7 mouse cellular contexts compared by ENCODE assay signal in the genomic region with DNA sequence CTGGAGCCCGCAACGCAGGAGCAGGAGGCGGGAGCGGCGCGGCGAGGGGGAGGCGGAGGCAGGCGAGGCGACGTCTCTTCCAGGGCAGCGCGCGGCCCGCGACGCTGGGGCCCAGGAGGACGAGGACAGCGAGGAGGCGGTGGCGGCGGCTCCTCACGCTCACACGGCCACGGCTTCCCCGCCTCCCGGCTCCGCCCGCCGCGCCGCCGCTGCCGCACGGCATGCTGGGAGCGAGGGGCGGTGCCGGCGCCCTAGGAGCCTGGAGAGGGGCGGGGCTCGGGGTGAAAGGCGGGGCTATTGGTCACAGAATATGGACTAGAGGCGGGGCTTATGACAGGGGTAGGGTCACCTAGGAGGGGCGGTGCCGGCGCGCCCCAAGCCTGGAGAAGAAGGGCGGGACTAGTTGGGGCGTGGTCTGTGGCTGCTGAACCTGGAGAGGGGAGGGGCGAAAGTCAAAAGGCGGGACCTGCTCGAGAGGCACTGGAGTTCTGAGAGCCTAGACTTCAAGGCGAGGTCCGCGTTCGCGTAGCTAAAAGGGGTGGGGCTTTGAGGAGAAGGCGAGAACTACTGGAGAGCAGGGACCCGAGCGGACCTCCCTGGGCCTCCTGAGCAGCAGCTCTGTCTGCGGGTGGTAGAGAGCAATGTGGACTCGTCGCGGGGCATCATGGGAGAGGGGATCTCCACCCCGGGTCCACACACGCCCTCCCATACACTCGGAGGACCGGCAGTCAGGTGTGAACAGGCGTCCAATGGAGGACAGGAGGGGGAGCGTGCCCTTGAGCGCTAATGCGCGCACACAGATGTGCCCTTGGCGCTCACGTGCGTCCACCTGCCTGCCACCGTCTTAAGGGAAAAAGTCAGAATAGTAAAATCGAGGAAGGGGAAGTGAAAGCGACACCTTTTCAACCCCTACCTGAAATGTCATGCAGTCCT. TPM values are rescaled to one million over a fixed set of nuclear protein-coding genes. Genes with fewer than 3 reads are reported as not detected.
DNase-seq lines count a peak whose midpoint lies in the region; ATAC-seq and TF ChIP-seq lines count a peak whose summit lies in the region.

A gene (minus strand): TSS at position 218 of the 933 bp plus-strand sequence.

- H3K9ac ChIP-seq in intestine, postnatal 0 days (ENCODE audit: low read depth, low read length): peak within 1 kb of the TSS; percentile 89
- H3K9ac ChIP-seq in midbrain, embryonic 12.5 days (replicated peaks): peak within 1 kb of the TSS; percentile 99

- H3K36me3 ChIP-seq in embryonic facial prominence, embryonic 10.5 days (replicated peaks): no peaks in the 10 kb centered on the region
- no peaks in the 10 kb centered on the region for H3K36me3 ChIP-seq in intestine, postnatal 0 days (ENCODE audit: control insufficient read depth, insufficient read depth)
- no peaks in the 10 kb centered on the region for H3K36me3 ChIP-seq in midbrain, embryonic 12.5 days
- no peaks in the 10 kb centered on the region for H3K36me3 ChIP-seq in small intestine, adult 2 months (ENCODE audit: control insufficient read depth, insufficient read depth, low read length)

- intact Hi-C loops in left cerebral cortex, postnatal 4 days (cut with DNase I): no loop called here

- peak; percentile 88 for TF ChIP-seq POLR2A in small intestine, adult 2 months (IDR thresholded peaks at IDR 0.05; ENCODE audit: low read depth, low read length)

- no peaks in the 10 kb centered on the region for H3K27me3 ChIP-seq in embryonic facial prominence, embryonic 10.5 days (replicated peaks; ENCODE audit: low read depth, poor library complexity, severe bottlenecking)
- no peaks in the 10 kb centered on the region for H3K27me3 ChIP-seq in intestine, postnatal 0 days (replicated peaks; ENCODE audit: control insufficient read depth, insufficient read depth, low read length)
- no peaks in the 10 kb centered on the region for H3K27me3 ChIP-seq in midbrain, embryonic 12.5 days
- no peaks in the 10 kb centered on the region for H3K27me3 ChIP-seq in small intestine, adult 2 months (ENCODE audit: control insufficient read depth, insufficient read depth, low read length)

- ATAC-seq in intestine, postnatal 0 days: peak; percentile 93
- ATAC-seq in midbrain, embryonic 12.5 days (ENCODE audit: low FRiP score, low read depth): peak; percentile 94

- H3K27ac ChIP-seq in embryonic facial prominence, embryonic 10.5 days (replicated peaks): peak within 1 kb of the TSS; percentile 94
- H3K27ac ChIP-seq in intestine, postnatal 0 days (ENCODE audit: low read depth, low read length): peak within 1 kb of the TSS; percentile 99
- H3K27ac ChIP-seq in midbrain, embryonic 12.5 days (replicated peaks): peak within 1 kb of the TSS; percentile 97
- peak within 1 kb of the TSS; percentile 95 for H3K27ac ChIP-seq in small intestine, adult 2 months (ENCODE audit: insufficient read depth, low read depth, low read length)

- DNase-seq in adrenal gland, postnatal 10 days: peak; percentile 99
- DNase-seq in embryonic facial prominence, embryonic 10.5 days (ENCODE audit: low spot score): peak; percentile 99
- peak; percentile 85 for DNase-seq in gonadal fat pad, adult 2 months (ENCODE audit: low read depth)
- peak; percentile 97 for DNase-seq in left cerebral cortex, postnatal 4 days

- H3K4me2 ChIP-seq in intestine, postnatal 0 days (replicated peaks; ENCODE audit: low read depth): peak within 1 kb of the TSS; percentile 73
- peak within 1 kb of the TSS; percentile 71 for H3K4me2 ChIP-seq in midbrain, embryonic 12.5 days (replicated peaks)

- no peak for TF ChIP-seq CTCF in intestine, postnatal 0 days (IDR thresholded peaks at IDR 0.05; ENCODE audit: low read depth)
- TF ChIP-seq CTCF in small intestine, adult 2 months (IDR thresholded peaks at IDR 0.05; ENCODE audit: extremely low read depth, insufficient read length, insufficient replicate concordance, low read depth, low read length): no peak

- no peaks in the 10 kb centered on the region for H3K9me3 ChIP-seq in embryonic facial prominence, embryonic 10.5 days
- no peaks in the 10 kb centered on the region for H3K9me3 ChIP-seq in intestine, postnatal 0 days (ENCODE audit: control insufficient read depth)
- no peaks in the 10 kb centered on the region for H3K9me3 ChIP-seq in midbrain, embryonic 12.5 days

- WGBS in embryonic facial prominence, embryonic 10.5 days: 1% methylated on average over 75 of the region's 79 CpGs
- 1% methylated on average over 67 of the region's 79 CpGs for WGBS in intestine, postnatal 0 days
- WGBS in midbrain, embryonic 12.5 days: 2% methylated on average over 75 of the region's 79 CpGs
- under 1% methylated on average over 79 of the region's 79 CpGs for WGBS in small intestine, adult 2 months

- peak within 1 kb of the TSS; percentile 94 for H3K4me3 ChIP-seq in embryonic facial prominence, embryonic 10.5 days
- peak within 1 kb of the TSS; percentile 86 for H3K4me3 ChIP-seq in intestine, postnatal 0 days (ENCODE audit: low read depth, low read length)
- peak within 1 kb of the TSS; percentile 94 for H3K4me3 ChIP-seq in midbrain, embryonic 12.5 days
- H3K4me3 ChIP-seq in small intestine, adult 2 months (ENCODE audit: low read depth, low read length): peak within 1 kb of the TSS; percentile 99

- H3K4me1 ChIP-seq in embryonic facial prominence, embryonic 10.5 days: peaks cover 15% of the 10 kb centered on the region
- no peaks in the 10 kb centered on the region; the same call in 1 of the 2 replicates for H3K4me1 ChIP-seq in intestine, postnatal 0 days (replicated peaks; ENCODE audit: control insufficient read depth, insufficient read depth, low read length)
- peaks cover 11% of the 10 kb centered on the region for H3K4me1 ChIP-seq in midbrain, embryonic 12.5 days
- peaks cover 7% of the 10 kb centered on the region for H3K4me1 ChIP-seq in small intestine, adult 2 months (ENCODE audit: control insufficient read depth, insufficient read depth, insufficient read length, low read length)

RNA-seq across cellular contexts. Expression of the gene that starts here (rescaled TPM):
- total RNA-seq in adrenal gland, postnatal 10 days (2021): 10 to 100 TPM; 35.8 to 50.7 TPM
- polyA plus RNA-seq in embryonic facial prominence, embryonic 10.5 days (2016; fragmentation: Nextera tagmentation; extraction: Ambion mirVana): 19.3 and 21.8 TPM in 2 replicates
- polyA plus RNA-seq in gonadal fat pad, adult 2 months (2012; rRNA removed): 33.3 and 37.6 TPM in 2 replicates
- 6.7 and 7.9 TPM in 2 replicates for polyA plus RNA-seq in intestine, postnatal 0 days (2015; fragmentation: Nextera tagmentation; extraction: Ambion mirVana)
- total RNA-seq in left cerebral cortex, postnatal 4 days (2021): 10 to 100 TPM; 81.4 to 88.6 TPM
- polyA plus RNA-seq in midbrain, embryonic 12.5 days (2016; fragmentation: Nextera tagmentation; extraction: Ambion mirVana): 25.1 and 26.1 TPM in 2 replicates
- polyA plus RNA-seq in small intestine, adult 2 months (2012; rRNA removed): 20.1 and 38.3 TPM in 2 replicates

Comparison
In these comparisons a context has a peak if more than half of its experiments do, and no peak if none do; other contexts are left out.
1. Peak in every context shown above with its lines: DNase-seq, ATAC-seq, H3K4me3 ChIP-seq and H3K27ac ChIP-seq.